Mouse (Mus musculus): ENCODE results near the gene Rnf8. TPM values are rescaled to one million over a fixed set of nuclear protein-coding genes. Genes with fewer than 3 reads are reported as not detected.

The Rnf8 gene
- polyA plus RNA-seq, 1 experiment: 20.9 TPM

DNA sequence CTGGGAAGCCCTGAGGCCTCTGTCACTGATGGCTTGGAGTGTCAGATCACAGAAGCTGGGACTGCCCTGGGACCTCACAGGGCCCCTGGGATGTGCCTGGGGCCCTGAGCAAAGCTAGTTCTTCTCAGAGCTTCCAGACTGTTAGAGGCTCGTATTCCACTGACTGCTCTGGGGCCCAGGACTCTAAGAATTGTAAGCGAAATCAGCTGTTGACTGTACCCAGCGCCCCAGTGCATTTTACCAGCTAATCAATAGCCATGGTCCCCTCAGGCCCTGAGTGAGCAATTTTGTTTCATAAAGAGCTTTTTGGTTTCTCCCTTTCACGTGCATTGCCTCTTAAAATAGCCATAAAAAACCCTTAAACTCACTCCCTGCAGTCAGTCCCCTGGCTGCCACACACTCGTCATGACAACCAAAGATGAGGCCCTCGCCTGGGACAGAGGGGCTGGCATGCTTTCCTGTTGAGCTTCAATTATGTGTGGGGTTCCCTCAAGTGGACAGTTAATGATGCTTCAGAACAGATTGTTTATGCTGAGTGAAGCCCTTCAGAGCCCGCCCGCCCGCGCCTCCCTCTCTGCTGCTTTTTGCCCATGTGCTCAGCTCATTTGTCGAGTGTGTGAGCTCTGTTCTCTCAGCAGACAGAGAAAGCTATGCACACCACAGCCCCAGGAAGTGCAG is 25.2 kb upstream of the Rnf8 start:
- H3K36me3 ChIP-seq (ENCODE audit: control insufficient read depth, insufficient read depth): no peaks in the 10 kb centered on the region
- H3K27me3 ChIP-seq (ENCODE audit: control insufficient read depth, insufficient read depth, insufficient read length): no peaks in the 10 kb centered on the region
- no peak overlapping the region for H3ac ChIP-seq (ENCODE audit: control insufficient read depth, insufficient read length)
- H3K79me2 ChIP-seq (ENCODE audit: control insufficient read depth, insufficient read depth): no peaks in the 10 kb centered on the region
- H3K4me3 ChIP-seq: no peak overlapping the region
- no peak for TF ChIP-seq MYOG (IDR thresholded peaks at IDR 0.05; ENCODE audit: control insufficient read depth in 1 of 3, insufficient read depth in 1 of 3, insufficient read length in 2 of 3, low read depth in 2 of 3)
- TF ChIP-seq USF1 (IDR thresholded peaks at IDR 0.05; ENCODE audit: low read depth): no peak
- no peak for TF ChIP-seq CEBPB (IDR thresholded peaks at IDR 0.05; ENCODE audit: insufficient read depth, poor library complexity, severe bottlenecking)
- TF ChIP-seq TCF12 (IDR thresholded peaks at IDR 0.05; ENCODE audit: insufficient read depth, poor library complexity, severe bottlenecking): no peak
- TF ChIP-seq SRF (IDR thresholded peaks at IDR 0.05; ENCODE audit: control insufficient read depth, insufficient read length, low read depth): no peak
- no peak for TF ChIP-seq TCF3 (IDR thresholded peaks at IDR 0.05; ENCODE audit: insufficient read length, low read depth)
- no peak for TF ChIP-seq POLR2AphosphoS2 (IDR thresholded peaks at IDR 0.05; ENCODE audit: insufficient read length, low read depth)
- TF ChIP-seq REST (IDR thresholded peaks at IDR 0.05; ENCODE audit: insufficient read depth, insufficient read length): no peak
- no peak for TF ChIP-seq E2F4 (IDR thresholded peaks at IDR 0.05; ENCODE audit: insufficient read depth)
- TF ChIP-seq POLR2A (IDR thresholded peaks at IDR 0.05; ENCODE audit: insufficient read length, low read depth): no peak
- TF ChIP-seq MYOD1 (IDR thresholded peaks at IDR 0.05; ENCODE audit: control insufficient read depth in 1 of 3, insufficient read length in 2 of 3, low read depth in 2 of 3): no peak
- TF ChIP-seq MAX (IDR thresholded peaks at IDR 0.05; ENCODE audit: low read depth): no peak
- no peak overlapping the region for H3K4me2 ChIP-seq (ENCODE audit: low read depth)

DNA sequence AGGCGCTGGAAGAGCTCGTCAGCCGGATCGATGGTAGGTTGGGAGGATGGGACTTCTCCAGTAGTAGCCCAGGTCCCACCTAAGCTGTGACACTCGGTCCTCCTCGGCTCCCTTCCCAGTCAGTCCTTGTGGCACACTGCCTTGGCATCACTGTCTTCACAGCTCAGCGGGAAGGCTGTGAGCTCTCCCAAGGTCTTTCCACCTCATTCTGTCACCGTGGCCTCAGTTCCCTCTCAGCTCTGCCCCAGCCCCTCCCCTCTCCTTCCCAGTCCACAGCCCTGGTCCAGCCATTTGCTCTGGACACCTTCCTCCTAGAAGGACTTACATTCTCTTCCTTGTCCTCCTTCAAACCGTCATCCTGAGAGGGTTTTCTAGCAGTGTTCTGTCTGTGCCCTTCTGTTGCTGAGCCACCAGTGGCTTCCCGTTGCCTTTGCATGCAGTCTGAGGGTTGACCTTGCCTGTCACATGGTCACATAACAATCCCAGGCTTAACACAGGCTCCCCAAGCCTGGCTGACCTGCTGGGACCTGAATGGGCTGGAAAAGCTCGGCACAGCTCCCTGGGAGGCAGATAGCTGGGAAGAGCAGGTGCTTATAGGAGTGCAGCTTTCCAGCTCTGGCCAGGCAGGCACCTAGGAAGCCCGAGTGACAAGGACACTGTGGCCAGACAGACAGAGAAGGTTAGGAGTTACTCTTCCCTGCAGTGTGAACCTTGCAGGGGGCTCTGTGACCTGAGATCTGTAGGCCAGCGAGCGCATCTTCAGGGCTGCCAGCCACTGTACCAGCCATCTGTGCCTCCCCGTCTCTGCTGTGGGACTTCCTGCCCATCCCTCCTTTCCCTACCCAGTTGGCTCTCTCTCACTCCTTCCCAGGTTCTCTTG is 18.5 kb upstream of the Rnf8 start:
- H3K4me2 ChIP-seq (ENCODE audit: low read depth): no peak overlapping the region
- peaks cover 4% of the 10 kb centered on the region for H3K36me3 ChIP-seq (ENCODE audit: control insufficient read depth, insufficient read depth)
- H3K4me3 ChIP-seq: no peak overlapping the region
- H3ac ChIP-seq (ENCODE audit: control insufficient read depth, insufficient read length): no peak overlapping the region
- TF ChIP-seq REST (IDR thresholded peaks at IDR 0.05; ENCODE audit: insufficient read depth, insufficient read length): no peak
- no peak for TF ChIP-seq TCF12 (IDR thresholded peaks at IDR 0.05; ENCODE audit: insufficient read depth, poor library complexity, severe bottlenecking)
- no peak for TF ChIP-seq MYOD1 (IDR thresholded peaks at IDR 0.05; ENCODE audit: control insufficient read depth in 1 of 3, insufficient read length in 2 of 3, low read depth in 2 of 3)
- TF ChIP-seq MYOG (IDR thresholded peaks at IDR 0.05; ENCODE audit: control insufficient read depth in 1 of 3, insufficient read depth in 1 of 3, insufficient read length in 2 of 3, low read depth in 2 of 3): no peak
- no peak for TF ChIP-seq POLR2AphosphoS2 (IDR thresholded peaks at IDR 0.05; ENCODE audit: insufficient read length, low read depth)
- TF ChIP-seq CEBPB (IDR thresholded peaks at IDR 0.05; ENCODE audit: insufficient read depth, poor library complexity, severe bottlenecking): no peak
- TF ChIP-seq SRF (IDR thresholded peaks at IDR 0.05; ENCODE audit: control insufficient read depth, insufficient read length, low read depth): no peak
- no peak for TF ChIP-seq MAX (IDR thresholded peaks at IDR 0.05; ENCODE audit: low read depth)
- TF ChIP-seq USF1 (IDR thresholded peaks at IDR 0.05; ENCODE audit: low read depth): no peak
- no peak for TF ChIP-seq E2F4 (IDR thresholded peaks at IDR 0.05; ENCODE audit: insufficient read depth)
- TF ChIP-seq TCF3 (IDR thresholded peaks at IDR 0.05; ENCODE audit: insufficient read length, low read depth): no peak
- no peak for TF ChIP-seq POLR2A (IDR thresholded peaks at IDR 0.05; ENCODE audit: insufficient read length, low read depth)
- H3K79me2 ChIP-seq (ENCODE audit: control insufficient read depth, insufficient read depth): no peaks in the 10 kb centered on the region
- no peaks in the 10 kb centered on the region for H3K27me3 ChIP-seq (ENCODE audit: control insufficient read depth, insufficient read depth, insufficient read length)

DNA sequence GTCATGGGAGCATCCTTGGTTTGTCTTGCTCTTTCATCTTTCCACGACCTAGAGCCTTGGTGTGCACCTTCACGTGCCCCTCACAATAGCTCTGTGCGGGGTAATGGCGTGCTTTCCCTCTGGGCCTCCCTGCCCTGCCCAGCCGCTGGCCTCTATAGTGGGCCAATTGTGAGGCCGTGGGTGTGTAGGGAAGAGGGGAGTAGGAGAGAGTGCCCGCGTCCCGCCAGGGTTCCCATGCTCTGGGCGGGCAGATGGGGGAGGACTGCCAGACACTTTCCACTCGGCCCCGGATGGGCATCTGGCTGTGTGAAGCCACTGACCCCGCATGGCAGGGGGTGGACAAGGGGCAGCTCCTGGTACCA is 17.8 kb upstream of the Rnf8 start:
- H3K4me3 ChIP-seq: no peak overlapping the region
- TF ChIP-seq POLR2AphosphoS2 (IDR thresholded peaks at IDR 0.05; ENCODE audit: insufficient read length, low read depth): no peak
- no peak overlapping the region for H3ac ChIP-seq (ENCODE audit: control insufficient read depth, insufficient read length)
- no peak overlapping the region for H3K4me2 ChIP-seq (ENCODE audit: low read depth)
- no peaks in the 10 kb centered on the region for H3K27me3 ChIP-seq (ENCODE audit: control insufficient read depth, insufficient read depth, insufficient read length)
- no peaks in the 10 kb centered on the region for H3K79me2 ChIP-seq (ENCODE audit: control insufficient read depth, insufficient read depth)
- H3K36me3 ChIP-seq (ENCODE audit: control insufficient read depth, insufficient read depth): peaks cover 4% of the 10 kb centered on the region

DNA sequence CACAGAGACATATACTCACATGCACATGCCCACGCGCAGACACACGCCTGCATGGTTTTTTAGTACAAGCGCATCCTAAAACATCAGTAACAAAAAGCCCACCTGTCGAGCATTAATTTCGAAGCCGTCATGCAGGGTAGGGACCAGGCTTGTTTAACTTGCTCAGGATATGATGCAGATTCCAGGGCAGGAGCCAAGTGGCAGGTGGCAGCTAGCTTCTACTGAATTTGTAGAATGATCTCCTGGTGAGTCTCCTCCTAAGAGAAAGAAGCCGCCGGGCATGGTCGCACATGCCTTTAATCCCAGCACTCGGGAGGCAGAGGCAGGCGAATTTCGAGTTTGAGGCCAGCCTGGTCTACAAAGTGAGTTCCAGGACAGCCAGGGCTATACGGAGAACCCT is 15.5 kb upstream of the Rnf8 start:
- TF ChIP-seq TCF12 (IDR thresholded peaks at IDR 0.05; ENCODE audit: insufficient read depth, poor library complexity, severe bottlenecking): no peak
- no peak for TF ChIP-seq REST (IDR thresholded peaks at IDR 0.05; ENCODE audit: insufficient read depth, insufficient read length)
- no peak for TF ChIP-seq CEBPB (IDR thresholded peaks at IDR 0.05; ENCODE audit: insufficient read depth, poor library complexity, severe bottlenecking)
- TF ChIP-seq MYOG (IDR thresholded peaks at IDR 0.05; ENCODE audit: control insufficient read depth in 1 of 3, insufficient read depth in 1 of 3, insufficient read length in 2 of 3, low read depth in 2 of 3): no peak
- TF ChIP-seq POLR2A (IDR thresholded peaks at IDR 0.05; ENCODE audit: insufficient read length, low read depth): no peak
- no peak for TF ChIP-seq E2F4 (IDR thresholded peaks at IDR 0.05; ENCODE audit: insufficient read depth)
- TF ChIP-seq TCF3 (IDR thresholded peaks at IDR 0.05; ENCODE audit: insufficient read length, low read depth): no peak
- no peak for TF ChIP-seq POLR2AphosphoS2 (IDR thresholded peaks at IDR 0.05; ENCODE audit: insufficient read length, low read depth)
- no peak for TF ChIP-seq USF1 (IDR thresholded peaks at IDR 0.05; ENCODE audit: low read depth)
- no peak for TF ChIP-seq MYOD1 (IDR thresholded peaks at IDR 0.05; ENCODE audit: control insufficient read depth in 1 of 3, insufficient read length in 2 of 3, low read depth in 2 of 3)
- H3K4me3 ChIP-seq: no peak overlapping the region
- H3K4me2 ChIP-seq (ENCODE audit: low read depth): no peak overlapping the region
- H3K79me2 ChIP-seq (ENCODE audit: control insufficient read depth, insufficient read depth): no peaks in the 10 kb centered on the region
- no peaks in the 10 kb centered on the region for H3K27me3 ChIP-seq (ENCODE audit: control insufficient read depth, insufficient read depth, insufficient read length)
- no peak overlapping the region for H3ac ChIP-seq (ENCODE audit: control insufficient read depth, insufficient read length)
- H3K36me3 ChIP-seq (ENCODE audit: control insufficient read depth, insufficient read depth): peaks cover 4% of the 10 kb centered on the region
